Mouse (Mus musculus) splenic B cell, adult 2 months (primary cell): ENCODE results near the gene Vgll4.
"Not testable (repeated sequence)": the region's sequence is repeated elsewhere in the genome, so short reads cannot be mapped to it uniquely, and the experiment has no call there.

Experiments
- DNase-seq: peaks from one replicate; pipeline ENCODE4 v3.0.0-alpha.2; 2011; ENCODE audit warnings: low read depth, low spot score
- H3K27me3 ChIP-seq: 2 replicates; pipeline ENCODE4 v1.6.1; 2012; ENCODE audit warnings: mild to moderate bottlenecking, low read length, moderate library complexity, mixed read lengths; ENCODE audit not compliant: control insufficient read depth, poor library complexity, insufficient read depth, severe bottlenecking
- H3K36me3 ChIP-seq: 2 replicates; pipeline ENCODE4 v1.6.1; 2012; ENCODE audit warnings: mild to moderate bottlenecking, low read length, moderate library complexity, mixed read lengths; ENCODE audit not compliant: control insufficient read depth, poor library complexity, insufficient read depth, severe bottlenecking

Vgll4 gene

DNA sequence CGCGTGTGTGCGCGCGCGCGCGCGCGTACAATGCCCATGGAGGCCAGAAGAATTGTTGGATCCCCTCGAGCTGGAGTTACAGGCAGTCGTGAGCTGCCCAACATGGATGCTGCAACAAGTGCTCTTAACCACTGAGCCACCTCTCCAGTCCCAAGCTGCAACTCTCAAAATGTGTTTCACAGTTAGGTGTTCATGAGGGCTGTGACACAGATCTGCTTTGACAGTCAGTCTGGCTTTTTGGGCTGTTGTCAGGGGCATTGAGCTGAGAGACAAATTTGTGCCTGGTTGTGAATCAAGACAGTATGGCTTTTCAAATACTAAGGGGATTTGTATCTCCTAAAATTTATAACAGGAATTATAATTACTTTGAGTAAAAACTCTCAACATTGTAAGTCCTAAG lies 78.5 kb downstream of the Vgll4 start:
- Histone ChIP-seq H3K36me3 (no peaks in the 10 kb centered on the region), H3K27me3 (no peaks in the 10 kb centered on the region)
- no peak for DNase-seq

DNA sequence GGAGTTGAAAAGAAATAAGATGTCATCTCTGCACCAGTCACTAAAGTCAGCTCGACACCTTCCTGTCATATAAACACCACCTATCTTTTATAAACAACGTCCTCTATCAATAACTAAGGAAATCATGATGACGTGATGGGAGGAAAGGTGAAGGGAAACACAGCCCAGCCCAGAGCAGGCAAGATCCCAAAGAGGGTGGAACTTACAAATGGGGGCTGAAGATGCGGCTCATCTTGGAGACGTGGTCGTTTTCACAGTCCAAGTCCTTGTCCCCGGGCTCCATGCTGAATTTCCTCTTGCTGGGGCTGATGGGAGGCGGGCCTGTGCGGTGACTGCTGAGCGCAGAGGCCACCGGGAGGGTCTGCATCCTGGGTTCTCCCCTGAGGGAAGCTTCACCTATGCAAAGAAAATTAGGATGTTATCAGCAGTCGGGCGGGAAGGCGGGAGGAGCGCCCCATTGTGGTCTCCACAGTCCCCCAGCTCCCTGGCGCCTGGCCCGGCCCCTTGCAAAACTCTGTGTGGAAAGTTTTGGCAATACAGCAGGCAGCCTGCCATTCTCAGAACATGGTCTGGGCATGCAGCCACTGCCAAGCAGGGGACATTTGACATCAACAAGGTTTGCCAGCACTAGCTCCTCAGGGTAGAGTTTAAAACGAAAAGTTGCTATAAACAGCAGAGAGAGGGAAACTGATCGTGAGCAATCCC lies 79.2 kb downstream of the Vgll4 start:
- no peak for DNase-seq
- no peaks in the 10 kb centered on the region for H3K27me3 ChIP-seq

DNA sequence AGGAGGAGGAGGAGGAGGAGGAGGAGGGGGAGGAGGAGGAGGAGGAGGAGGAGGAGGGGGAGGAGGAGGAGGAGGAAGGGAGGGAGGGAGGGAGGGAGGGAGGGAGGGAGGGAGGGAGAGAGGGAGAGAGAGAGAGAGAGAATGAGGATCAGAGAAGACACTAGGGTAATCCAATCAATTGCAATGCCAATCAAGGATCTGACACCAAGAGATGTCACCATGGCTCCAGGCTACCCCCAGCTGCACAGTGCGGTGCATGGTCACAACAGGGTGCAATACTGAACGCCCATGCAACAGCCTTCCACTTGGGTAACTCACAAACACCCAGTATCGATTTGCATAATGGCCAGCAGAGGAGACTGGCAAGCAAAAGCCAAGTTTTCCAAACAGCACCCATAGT lies 79.8 kb downstream of the Vgll4 start:
- DNase-seq, H3K36me3 ChIP-seq, H3K27me3 ChIP-seq: not testable (repeated sequence)

More for the DNA sequence above, 79.2 kb downstream of the Vgll4 start:
- no peaks in the 10 kb centered on the region for H3K36me3 ChIP-seq

DNA sequence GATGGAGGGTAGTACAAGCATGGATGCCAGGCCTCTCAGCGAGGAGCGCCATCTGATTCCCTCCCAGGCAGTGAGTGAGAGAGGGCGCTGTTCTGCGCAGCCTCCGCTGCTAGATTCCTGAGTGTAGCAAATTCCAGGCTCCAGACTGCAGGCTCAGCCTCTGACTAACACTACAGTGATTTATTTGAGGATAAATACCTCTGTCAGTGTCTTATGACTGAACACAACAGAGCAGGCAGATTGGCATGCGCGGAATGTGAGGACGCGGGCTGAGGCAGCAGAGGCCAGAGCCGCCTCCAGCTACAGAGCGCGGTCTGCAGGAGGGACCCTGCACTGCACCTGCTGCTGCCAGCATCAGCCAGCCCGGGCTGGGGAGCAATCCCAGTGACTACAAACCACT lies 80.9 kb downstream of the Vgll4 start:
- H3K36me3 ChIP-seq: no peaks in the 10 kb centered on the region
- H3K27me3 ChIP-seq: no peaks in the 10 kb centered on the region
- no peak for DNase-seq

DNA sequence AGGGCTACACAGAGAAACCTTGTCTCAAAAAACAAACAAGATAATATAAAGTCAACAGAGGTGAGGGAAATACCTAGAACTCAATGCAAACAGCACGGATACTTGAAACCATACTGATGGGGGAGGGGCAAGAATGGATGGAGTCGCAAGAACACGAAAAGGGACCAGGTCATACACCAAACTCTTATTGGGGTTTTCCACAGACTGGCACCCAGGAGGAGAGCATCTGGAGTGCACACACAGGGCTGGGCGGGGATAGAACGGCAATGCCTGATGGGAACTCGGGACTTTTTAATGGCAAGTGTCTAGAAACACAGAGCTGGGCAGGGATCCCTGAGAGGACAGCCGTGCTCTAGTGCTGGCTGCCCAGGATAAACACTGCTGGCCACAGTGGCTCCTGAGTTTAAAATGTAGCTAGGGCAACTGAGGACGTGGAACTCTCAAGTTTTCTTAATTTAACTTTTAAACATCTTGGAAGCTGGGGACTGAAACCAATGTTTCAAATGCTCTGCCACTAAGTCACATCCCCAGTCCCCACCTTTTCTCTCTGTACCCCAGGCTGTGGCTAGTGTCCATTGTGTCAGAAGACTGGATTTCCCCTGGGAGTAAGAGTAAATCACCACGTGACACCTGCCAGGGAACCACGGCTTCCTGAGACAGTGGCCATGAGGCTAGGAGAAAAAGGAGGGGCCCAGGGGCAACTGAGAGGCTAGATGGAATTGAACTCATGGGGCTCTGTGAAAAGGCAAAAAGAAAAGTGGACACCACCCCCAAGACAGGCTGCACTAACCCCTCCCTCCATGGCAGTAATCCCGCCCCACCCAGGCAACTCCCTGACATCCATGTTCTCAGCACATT lies 83.1 kb downstream of the Vgll4 start:
- no peak for DNase-seq
- no peaks in the 10 kb centered on the region for H3K36me3 ChIP-seq
- H3K27me3 ChIP-seq: no peaks in the 10 kb centered on the region

DNA sequence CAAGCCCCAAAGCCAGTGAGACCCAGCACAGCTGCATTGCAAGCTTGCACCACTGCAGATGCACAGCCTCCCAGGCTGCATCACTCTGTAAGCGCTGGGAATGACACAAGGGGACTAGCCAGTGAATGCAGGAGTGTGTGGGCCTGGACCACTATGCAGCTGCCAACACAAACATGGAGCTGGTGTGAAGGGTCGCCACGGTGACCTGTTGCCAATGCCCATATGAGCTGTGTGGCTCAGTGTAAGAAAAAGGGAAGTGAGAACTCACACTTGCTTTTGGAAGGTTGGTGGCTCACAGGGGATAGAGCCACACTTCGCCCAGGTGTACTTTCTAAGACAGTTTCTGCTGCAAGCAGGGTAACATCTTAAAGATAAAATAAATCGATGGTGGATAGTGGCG lies 83.8 kb downstream of the Vgll4 start:
- DNase-seq: peak; percentile 67
- Histone ChIP-seq H3K36me3 (no peaks in the 10 kb centered on the region), H3K27me3 (no peaks in the 10 kb centered on the region)

DNA sequence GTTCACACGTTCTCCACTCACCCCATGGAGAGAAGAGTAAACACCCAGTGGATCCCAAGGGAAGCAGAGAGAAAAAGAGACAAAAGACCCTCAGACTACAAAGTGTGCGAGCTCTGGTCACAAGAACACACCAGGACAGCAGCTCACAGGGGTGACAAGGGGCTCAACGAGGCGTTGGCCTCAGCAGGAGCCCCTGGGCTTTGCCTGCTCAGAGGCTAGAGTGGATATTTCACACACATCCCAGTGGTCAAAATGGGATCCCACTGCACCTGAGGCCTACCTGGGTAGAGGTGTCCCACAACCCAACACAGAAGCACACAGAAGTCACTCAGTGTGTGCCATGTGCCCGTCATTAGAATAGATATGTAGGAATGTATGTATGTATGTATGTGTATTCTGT lies 84.7 kb downstream of the Vgll4 start:
- Histone ChIP-seq H3K27me3 (no peaks in the 10 kb centered on the region), H3K36me3 (no peaks in the 10 kb centered on the region)
- no peak for DNase-seq

DNA sequence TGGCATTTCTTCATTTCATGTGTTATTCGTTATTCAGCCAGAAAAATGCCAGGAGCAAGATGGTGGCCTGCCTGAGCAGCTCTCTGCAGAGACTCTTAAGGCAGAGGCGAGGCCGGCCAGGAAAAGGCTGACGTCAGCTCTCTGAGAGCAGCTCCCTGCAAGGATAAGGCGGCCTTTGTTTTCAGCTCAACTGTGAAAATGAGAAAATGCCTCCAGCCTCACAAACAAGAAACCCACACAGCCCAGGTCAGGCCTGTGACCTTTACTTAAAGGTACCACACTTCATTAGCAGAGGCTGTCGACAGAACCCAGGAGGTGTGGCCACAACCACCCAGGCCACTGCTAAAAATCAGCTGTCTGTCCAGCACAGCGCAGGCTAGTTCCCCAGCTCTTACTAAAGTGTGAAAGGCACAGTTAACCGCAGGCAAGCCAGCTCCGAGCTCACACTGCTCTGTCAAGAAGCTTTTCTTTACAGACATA lies 86.5 kb downstream of the Vgll4 start:
- H3K36me3 ChIP-seq: no peaks in the 10 kb centered on the region
- H3K27me3 ChIP-seq: no peaks in the 10 kb centered on the region
- no peak for DNase-seq

DNA sequence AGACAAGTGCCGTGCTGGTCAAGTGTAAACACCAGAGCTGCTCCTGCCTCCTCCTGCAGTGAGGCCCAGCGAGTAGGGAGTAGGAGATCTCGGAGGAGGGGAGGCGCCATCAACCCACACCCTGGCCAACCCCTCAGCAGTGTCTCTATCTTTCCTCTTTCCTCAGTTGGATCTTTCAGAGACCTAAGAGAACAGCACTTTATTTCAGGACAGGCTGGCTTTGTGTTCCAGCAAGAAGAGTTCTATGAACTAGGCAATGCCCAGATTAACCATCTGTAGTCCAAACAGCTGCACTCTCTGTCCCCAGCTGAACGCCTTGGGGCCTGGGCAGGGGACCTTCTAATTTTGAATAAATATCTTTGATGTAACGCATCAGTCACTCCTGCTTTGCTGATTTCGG lies 87.1 kb downstream of the Vgll4 start:
- Histone ChIP-seq H3K36me3 (no peaks in the 10 kb centered on the region; the same call in 1 of the 2 replicates), H3K27me3 (no peaks in the 10 kb centered on the region)
- DNase-seq: no peak

DNA sequence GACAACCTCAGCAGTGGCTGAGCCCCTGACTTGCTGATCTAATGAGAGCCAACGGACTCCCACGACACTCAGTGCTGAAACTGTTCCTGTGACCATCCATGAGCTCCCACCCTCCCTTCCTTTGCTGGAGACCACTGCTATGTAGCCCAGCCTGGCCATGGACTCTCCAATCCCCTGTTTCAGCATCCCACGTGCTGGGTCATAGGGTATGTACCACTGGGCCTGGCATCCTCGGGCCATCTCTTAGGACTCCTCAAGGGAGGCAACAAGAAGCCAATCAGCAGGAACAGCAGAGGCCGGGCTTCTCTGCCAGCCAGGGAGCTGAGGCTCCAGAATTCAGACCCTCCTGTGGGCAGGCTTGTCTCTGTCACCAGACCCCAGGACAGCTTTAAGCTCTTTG lies 87.6 kb downstream of the Vgll4 start:
- DNase-seq: no peak
- H3K36me3 ChIP-seq: no peaks in the 10 kb centered on the region; the same call in 1 of the 2 replicates
- no peaks in the 10 kb centered on the region for H3K27me3 ChIP-seq

DNA sequence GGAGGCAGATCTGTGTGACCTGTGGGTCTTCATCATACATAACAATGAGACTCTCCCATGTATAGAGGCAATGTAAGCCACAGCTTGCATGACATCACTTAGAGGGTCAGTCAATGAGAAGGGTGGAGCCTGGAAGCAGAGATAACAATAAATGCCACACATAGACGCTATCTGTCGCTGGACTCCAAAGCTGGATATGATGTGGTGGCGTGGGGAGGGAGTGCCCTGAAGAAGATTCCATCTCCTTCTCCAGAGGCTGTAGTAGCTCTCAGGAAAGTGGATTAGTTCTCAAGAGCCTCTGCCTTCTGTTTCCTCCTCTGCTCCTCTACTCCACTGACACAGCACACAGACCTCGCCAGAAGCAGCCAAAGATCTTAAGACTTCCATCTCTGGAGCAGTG lies 89.0 kb downstream of the Vgll4 start:
- H3K36me3 ChIP-seq: no peaks in the 10 kb centered on the region; the same call in 1 of the 2 replicates
- no peaks in the 10 kb centered on the region for H3K27me3 ChIP-seq
- DNase-seq: no peak

DNA sequence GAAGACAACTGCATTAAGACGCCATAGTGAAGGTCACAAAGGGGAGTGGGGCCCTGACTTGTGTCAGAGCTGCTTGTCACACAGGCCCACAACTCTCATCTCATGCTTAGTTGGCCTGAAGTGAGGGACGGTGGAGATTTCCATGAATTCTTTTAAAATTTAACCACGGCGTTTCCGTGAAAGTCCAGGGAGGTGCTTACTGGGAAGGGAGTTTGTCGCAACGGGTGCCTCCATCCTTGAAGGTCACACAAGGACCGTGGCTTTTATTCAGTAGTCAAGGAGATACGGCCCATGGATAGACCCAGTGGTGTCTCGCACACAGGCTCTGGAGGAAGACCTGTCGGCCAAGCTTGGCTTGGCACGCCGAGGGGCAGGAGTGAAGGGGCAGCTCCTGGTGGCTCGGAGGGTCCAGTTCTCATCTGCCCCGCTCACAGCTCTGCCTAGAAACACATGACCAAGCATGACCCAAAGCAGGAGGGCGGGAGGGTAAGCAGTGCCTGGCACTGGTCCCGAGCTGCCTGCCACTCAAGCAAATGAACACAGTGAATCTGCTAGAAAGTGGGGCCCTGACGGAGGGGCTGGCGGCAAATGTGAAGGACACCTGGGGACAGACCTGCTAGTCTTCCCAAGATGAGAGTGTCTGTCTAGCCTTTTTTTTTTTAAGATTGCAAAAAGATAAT lies 90.8 kb downstream of the Vgll4 start:
- no peak for DNase-seq
- Histone ChIP-seq H3K27me3 (no peaks in the 10 kb centered on the region), H3K36me3 (no peaks in the 10 kb centered on the region; the same call in 1 of the 2 replicates)

DNA sequence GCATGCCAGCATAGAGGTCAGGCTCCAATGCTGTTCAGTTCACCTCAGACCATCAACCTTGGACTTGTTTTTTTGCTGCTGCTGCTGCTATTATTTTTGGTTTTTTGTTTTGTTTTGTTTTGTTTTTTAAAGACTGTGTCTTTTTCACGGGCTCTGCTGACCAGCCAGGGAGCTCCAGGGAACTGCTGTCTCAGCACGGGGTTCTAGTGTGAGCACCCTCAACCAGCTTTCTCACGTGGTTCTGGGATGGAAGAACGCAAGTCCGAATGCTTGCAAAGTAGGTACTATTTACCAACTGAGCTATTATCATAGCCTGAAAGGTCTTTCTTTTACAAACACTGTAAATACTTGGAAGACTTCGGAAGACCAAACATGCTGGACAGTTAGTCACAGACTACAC lies 93.2 kb downstream of the Vgll4 start:
- DNase-seq: no peak
- Histone ChIP-seq H3K36me3 (no peaks in the 10 kb centered on the region; the same call in 1 of the 2 replicates), H3K27me3 (no peaks in the 10 kb centered on the region)

DNA sequence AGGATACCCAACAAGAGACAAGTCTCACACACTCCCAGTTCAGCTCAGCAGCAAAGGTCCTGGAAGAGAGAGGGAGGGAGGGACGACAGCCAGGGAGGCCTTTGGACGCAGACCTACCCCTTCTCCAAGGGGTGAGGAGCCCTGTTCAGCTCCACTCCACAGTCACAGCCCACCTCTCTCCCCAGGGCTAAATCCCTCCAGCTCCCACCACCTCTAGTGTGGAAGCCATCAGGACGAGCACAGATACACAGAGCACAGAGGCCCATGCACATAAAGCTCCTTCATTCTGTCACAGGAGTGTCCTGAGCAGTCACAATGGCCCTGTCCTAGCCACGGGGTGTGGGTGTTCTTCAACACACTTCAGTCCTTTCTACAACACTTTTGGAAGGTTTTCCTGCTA lies 93.8 kb downstream of the Vgll4 start:
- no peak for DNase-seq
- no peaks in the 10 kb centered on the region; the same call in 1 of the 2 replicates for H3K36me3 ChIP-seq
- no peaks in the 10 kb centered on the region for H3K27me3 ChIP-seq
